Mouse (Mus musculus) stomach, postnatal 0 days (tissue): ENCODE data around the gene Rnf111.

ENCODE experiments used
- CTCF ChIP-seq: IDR thresholded peaks from 2 replicates; pipeline ENCODE4 v1.5.1; 2016; ENCODE audit warnings: antibody characterized with exemption, low read depth, mild to moderate bottlenecking, moderate library complexity
- EP300 ChIP-seq: optimal IDR thresholded peaks from 2 replicates; pipeline ENCODE3; 2016; ENCODE audit warnings: antibody characterized with exemption

DNA sequence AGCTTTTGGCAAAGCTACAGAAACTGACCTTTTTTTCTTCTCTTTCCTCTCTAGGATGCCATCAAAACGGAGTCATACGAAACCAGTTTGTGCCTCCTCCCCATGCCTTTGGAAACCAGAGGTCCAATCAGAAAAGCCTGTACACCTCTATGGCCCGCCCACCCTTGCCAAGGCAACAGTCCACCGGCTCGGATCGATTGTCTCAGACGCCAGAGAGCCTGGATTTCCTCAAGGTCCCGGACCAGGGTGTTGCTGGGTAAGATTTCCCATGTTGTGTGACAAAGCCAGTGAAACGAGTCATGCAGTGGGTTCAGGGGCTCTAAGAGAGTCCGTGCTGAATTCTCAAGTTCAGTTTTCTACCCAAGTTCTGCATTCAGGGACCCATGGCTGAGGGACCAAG, 119.8 kb downstream of the Rnf111 start:
- no peak for TF ChIP-seq CTCF
- TF ChIP-seq EP300 = no peak
